Mouse (Mus musculus) embryonic facial prominence, embryonic 11.5 days (tissue): Measurements from ENCODE around the gene Trpv2. TPM values are rescaled to one million over a fixed set of nuclear protein-coding genes. Genes with fewer than 3 reads are reported as not detected.

Experiments
- ATAC-seq: fragments of 200-750 bp; cut with Nextera tagmentation; replicated peaks from 2 replicates; pipeline ENCODE4 v1.8.0; 2017; ENCODE audit warnings: low read depth; ENCODE audit not compliant: insufficient number of reproducible peaks, low FRiP score, low TSS enrichment
- DNase-seq: peaks from one replicate; pipeline ENCODE4 v3.0.0-alpha.2; 2015; ENCODE audit warnings: low spot score
- H3K27ac ChIP-seq: fragments of 300-500 bp; sonication (generic); replicated peaks from 2 replicates; pipeline ENCODE4 v1.5.1; 2014; ENCODE audit warnings: mild to moderate bottlenecking, low read depth, low read length, control low read depth
- H3K27me3 ChIP-seq: fragments of 300-500 bp; sonication (generic); 2 replicates; pipeline ENCODE4 v1.6.1; 2014; ENCODE audit warnings: mild to moderate bottlenecking, low read length, moderate library complexity, mixed read lengths; ENCODE audit not compliant: control insufficient read depth, insufficient read depth
- H3K36me3 ChIP-seq: fragments of 300-500 bp; sonication (generic); replicated peaks from 2 replicates; pipeline ENCODE4 v1.6.1; 2014; ENCODE audit warnings: low read depth, mild to moderate bottlenecking, low read length, moderate library complexity, mixed read lengths; ENCODE audit not compliant: control insufficient read depth, insufficient read depth
- H3K4me1 ChIP-seq: fragments of 300-500 bp; sonication (generic); 2 replicates; pipeline ENCODE4 v1.6.1; 2014; ENCODE audit warnings: low read length, mixed read lengths; ENCODE audit not compliant: control insufficient read depth, insufficient read depth
- H3K4me2 ChIP-seq: fragments of 300-500 bp; sonication (generic); 2 replicates; pipeline ENCODE4 v1.6.1; 2014; ENCODE audit warnings: low read depth, mild to moderate bottlenecking, control low read depth, low read length, moderate library complexity
- H3K4me3 ChIP-seq: fragments of 300-500 bp; sonication (generic); 2 replicates; pipeline ENCODE4 v1.5.1; 2014; ENCODE audit warnings: low read depth, low read length, control low read depth
- H3K9ac ChIP-seq: fragments of 300-500 bp; sonication (generic); replicated peaks from 2 replicates; pipeline ENCODE4 v1.6.1; 2014; ENCODE audit warnings: mild to moderate bottlenecking, control low read depth, low read length
- H3K9me3 ChIP-seq: fragments of 300-500 bp; sonication (generic); replicated peaks from 2 replicates; pipeline ENCODE4 v1.6.1; 2016; ENCODE audit warnings: mild to moderate bottlenecking, low read length, inconsistent platforms, mixed read lengths; ENCODE audit not compliant: control insufficient read depth
- WGBS: fragments of 180-500 bp; shearing (Covaris S2); extraction: QIAGEN DNeasy Blood & Tissue Kit; methylation state at CpG from one replicate; pipeline ENCODE4 v1.1.7; 2014; 5-methylcytosine and 5-hydroxymethylcytosine counted together
- polyA plus RNA-seq: library from polyadenylated mRNA; unstranded; fragments of >200 nt; fragmentation: Nextera tagmentation; extraction: Ambion mirVana; gene quantifications from 2 replicates; pipeline ENCODE4 v1.2.1, GENCODE M21; 2014

Trpv2 gene
- 4.2 and 5.2 TPM in 2 replicates for polyA plus RNA-seq

- no peaks in the 10 kb centered on the region for H3K9me3 ChIP-seq
- peak within 1 kb of the TSS; percentile 39 for H3K4me3 ChIP-seq
- no peak within 1 kb of the TSS for H3K27ac ChIP-seq
- H3K9ac ChIP-seq = no peak within 1 kb of the TSS
- H3K27me3 ChIP-seq = no peaks in the 10 kb centered on the region
- no peak for ATAC-seq
- WGBS = 86% methylated on average over 6 of the region's 6 CpGs
- DNase-seq = no peak
- peak within 1 kb of the TSS; percentile 87 for H3K4me2 ChIP-seq
- H3K36me3 ChIP-seq = no peaks in the 10 kb centered on the region
- peaks cover 5% of the 10 kb centered on the region for H3K4me1 ChIP-seq
Observed at GRCm38 (mm10) chr11:62573959-62574702, at the start of gene Trpv2. Gene Trpv2, plus strand, starts transcription at chr11:62574486.

- H3K4me3 ChIP-seq = no peak overlapping the region
- peaks cover 6% of the 10 kb centered on the region; the same call in 1 of the 2 replicates for H3K27me3 ChIP-seq
- H3K9ac ChIP-seq = no peak overlapping the region
- no peak for DNase-seq
- H3K4me2 ChIP-seq = no peak overlapping the region
- H3K9me3 ChIP-seq = no peaks in the 10 kb centered on the region
- H3K4me1 ChIP-seq = no peaks in the 10 kb centered on the region; the same call in 1 of the 2 replicates
- H3K27ac ChIP-seq = no peak overlapping the region
- WGBS = 83% methylated on average over 8 of the region's 8 CpGs
- H3K36me3 ChIP-seq = no peaks in the 10 kb centered on the region
- ATAC-seq = no peak
Observed at GRCm38 (mm10) chr11:62537089-62537488, 37.2 kb upstream of the Trpv2 start.

GRCm38 (mm10) chr11:62537590-62537989, 36.7 kb upstream of the Trpv2 start:
- H3K4me1 ChIP-seq = no peaks in the 10 kb centered on the region; the same call in 1 of the 2 replicates
- ATAC-seq = no peak
- no peak overlapping the region for H3K27ac ChIP-seq
- DNase-seq = no peak
- H3K4me2 ChIP-seq = peak overlapping the region; percentile 23; the same call in 1 of the 2 replicates
- no peak overlapping the region for H3K9ac ChIP-seq
- H3K4me3 ChIP-seq = no peak overlapping the region
- WGBS = 33% methylated on average over 7 of the region's 7 CpGs
- no peaks in the 10 kb centered on the region for H3K36me3 ChIP-seq
- H3K27me3 ChIP-seq = peaks cover 6% of the 10 kb centered on the region; the same call in 1 of the 2 replicates
- no peaks in the 10 kb centered on the region for H3K9me3 ChIP-seq

- peak overlapping the region; percentile 92 for H3K9ac ChIP-seq
- under 1% methylated on average over 69 of the region's 73 CpGs for WGBS
- ATAC-seq (peak; percentile 84), DNase-seq (peak; percentile 63)
- no peaks in the 10 kb centered on the region for H3K36me3 ChIP-seq
- H3K4me2 ChIP-seq = peak overlapping the region; percentile 95
- H3K4me1 ChIP-seq = no peaks in the 10 kb centered on the region; the same call in 1 of the 2 replicates
- H3K27ac ChIP-seq = 0 out of 2 replicates have a peak overlapping the region, but pooled peaks have one; percentile 35
- H3K27me3 ChIP-seq = peaks cover 6% of the 10 kb centered on the region; the same call in 1 of the 2 replicates
- no peaks in the 10 kb centered on the region for H3K9me3 ChIP-seq
- H3K4me3 ChIP-seq = peak overlapping the region; percentile 80
Observed at GRCm38 (mm10) chr11:62538321-62539088, 35.8 kb upstream of the Trpv2 start.

GRCm38 (mm10) chr11:62539089-62539890, 35.0 kb upstream of the Trpv2 start, which contains the start of gene Cenpv:
Gene Cenpv, minus strand, starts transcription at chr11:62539261.
- ATAC-seq (peak; percentile 67), DNase-seq (peak; percentile 78)
- no peaks in the 10 kb centered on the region; the same call in 1 of the 2 replicates for H3K4me1 ChIP-seq
- H3K4me3 ChIP-seq = peak within 1 kb of the TSS; percentile 80
- H3K4me2 ChIP-seq = peak within 1 kb of the TSS; percentile 95
- H3K27me3 ChIP-seq = peaks cover 6% of the 10 kb centered on the region; the same call in 1 of the 2 replicates
- no peaks in the 10 kb centered on the region for H3K9me3 ChIP-seq
- H3K27ac ChIP-seq = 0 out of 2 replicates have a peak within 1 kb of the TSS, but pooled peaks have one; percentile 35
- 8% methylated on average over 37 of the region's 57 CpGs for WGBS
- no peaks in the 10 kb centered on the region for H3K36me3 ChIP-seq
- peak within 1 kb of the TSS; percentile 92 for H3K9ac ChIP-seq

- WGBS = 79% methylated on average over 7 of the region's 7 CpGs
- no peaks in the 10 kb centered on the region for H3K9me3 ChIP-seq
- no peaks in the 10 kb centered on the region; the same call in 1 of the 2 replicates for H3K4me1 ChIP-seq
- no peak overlapping the region for H3K9ac ChIP-seq
- H3K27me3 ChIP-seq = peaks cover 6% of the 10 kb centered on the region; the same call in 1 of the 2 replicates
- H3K36me3 ChIP-seq = no peaks in the 10 kb centered on the region
- no peak overlapping the region for H3K4me3 ChIP-seq
- H3K4me2 ChIP-seq = no peak overlapping the region
- no peak overlapping the region for H3K27ac ChIP-seq
- DNase-seq = no peak
- no peak for ATAC-seq
Observed at GRCm38 (mm10) chr11:62540167-62540566, 34.1 kb upstream of the Trpv2 start.

GRCm38 (mm10) chr11:62540969-62541368, 33.3 kb upstream of the Trpv2 start:
- Histone ChIP-seq H3K9ac (no peak overlapping the region), H3K27me3 (peaks cover 6% of the 10 kb centered on the region; the same call in 1 of the 2 replicates), H3K4me1 (no peaks in the 10 kb centered on the region; the same call in 1 of the 2 replicates), H3K36me3 (no peaks in the 10 kb centered on the region), H3K9me3 (no peaks in the 10 kb centered on the region), H3K4me3 (no peak overlapping the region), H3K27ac (no peak overlapping the region), H3K4me2 (no peak overlapping the region)
- DNase-seq = no peak
- 74% methylated on average over 2 of the region's 2 CpGs for WGBS
- no peak for ATAC-seq
